Comparison of ENCODE assay signal across 8 mouse cellular contexts in genomic region chr19:53359160-53360033, GRCm38 (mm10). TPM values are rescaled to one million over a fixed set of nuclear protein-coding genes. Genes with fewer than 3 reads are reported as not detected.
DNase-seq lines count a peak whose midpoint lies in the region; ATAC-seq and TF ChIP-seq lines count a peak whose summit lies in the region.

No protein-coding gene starts in this region.

- H3K27ac ChIP-seq in midbrain, embryonic 12.5 days (replicated peaks): peak overlapping the region; percentile 58; the same call in 1 of the 2 replicates

- H3K9ac ChIP-seq in midbrain, embryonic 12.5 days (replicated peaks): no peak overlapping the region

- TF ChIP-seq POLR2A in lung, adult 2 months (IDR thresholded peaks at IDR 0.05; ENCODE audit: borderline replicate concordance, extremely low read depth, low read depth, low read length): no peak

- 0 out of 2 replicates have a peak, but pooled peaks cover 4% of the 10 kb centered on the region for H3K36me3 ChIP-seq in midbrain, embryonic 12.5 days

- H3K4me1 ChIP-seq in lung, adult 2 months (ENCODE audit: control insufficient read depth, insufficient read depth, low read length): no peaks in the 10 kb centered on the region
- peaks cover 22% of the 10 kb centered on the region for H3K4me1 ChIP-seq in midbrain, embryonic 12.5 days

- peak overlapping the region; percentile 30 for H3K4me3 ChIP-seq in lung, adult 2 months (replicated peaks; ENCODE audit: extremely low read depth, low read depth, low read length)
- no peak overlapping the region for H3K4me3 ChIP-seq in midbrain, embryonic 12.5 days

- no peak for DNase-seq in lung, adult 2 months
- DNase-seq in lung, adult 18-20 months: no peak
- DNase-seq in cerebellum, adult 18-20 months: peak; percentile 90 to 92
- DNase-seq in gastrocnemius, postnatal 36 days: peak; percentile 34 to 44
- peak; percentile 81 to 82 for DNase-seq in kidney, postnatal 25 days
- DNase-seq in c-Kit-positive CD71-positive TER-119-positive erythroid progenitor cells, embryonic 14.5 days (ENCODE audit: low spot score): no peak
- DNase-seq in ovary, postnatal 10 days (ENCODE audit: low spot score): no peak

- intact Hi-C loops in gastrocnemius, postnatal 36 days (cut with DNase I): loop anchor here (5.0 kb wide), 1 partner anchor 347 kb away; no protein-coding TSS in a partner anchor

- WGBS in lung, adult 2 months: 59% methylated on average over 22 of the region's 22 CpGs
- 69% methylated on average over 22 of the region's 22 CpGs for whole genome bisulfite sequencing in midbrain, embryonic 12.5 days

- no peaks in the 10 kb centered on the region for H3K9me3 ChIP-seq in midbrain, embryonic 12.5 days

- 0 out of 2 replicates have a peak, but pooled peaks have one; percentile 41 for ATAC-seq in midbrain, embryonic 12.5 days (ENCODE audit: low FRiP score, low read depth)

- H3K4me2 ChIP-seq in midbrain, embryonic 12.5 days (replicated peaks): no peak overlapping the region

- no peaks in the 10 kb centered on the region for H3K27me3 ChIP-seq in midbrain, embryonic 12.5 days

- no peak for TF ChIP-seq CTCF in lung, adult 2 months (IDR thresholded peaks at IDR 0.05; ENCODE audit: insufficient read depth, low read length)

RNA-seq across cellular contexts. Expression of gene Gm10197, which starts 12.2 kb away (rescaled TPM):
- polyA plus RNA-seq in lung, adult 2 months (2012; rRNA removed): not detected in 2 replicates
- not detected for total RNA-seq in gastrocnemius, postnatal 36 days (2021)
- not detected in 2 replicates for polyA plus RNA-seq in midbrain, embryonic 12.5 days (2016; fragmentation: Nextera tagmentation; extraction: Ambion mirVana)

RNA-seq across cellular contexts. Expression of gene Smndc1, which starts 31.0 kb away (rescaled TPM):
- 3.9 and 6.2 TPM in 2 replicates for polyA plus RNA-seq in lung, adult 2 months (2012; rRNA removed)
- 10 to 100 TPM; 20.9 to 25.2 TPM for total RNA-seq in gastrocnemius, postnatal 36 days (2021)
- 44.5 and 45.7 TPM in 2 replicates for polyA plus RNA-seq in midbrain, embryonic 12.5 days (2016; fragmentation: Nextera tagmentation; extraction: Ambion mirVana)

RNA-seq across cellular contexts. Expression of gene Mxi1, which starts 49.1 kb away (rescaled TPM):
- polyA plus RNA-seq in lung, adult 2 months (2012; rRNA removed): 17.0 and 21.5 TPM in 2 replicates
- total RNA-seq in gastrocnemius, postnatal 36 days (2021): 10 to 100 TPM; 35.9 to 47.1 TPM
- polyA plus RNA-seq in midbrain, embryonic 12.5 days (2016; fragmentation: Nextera tagmentation; extraction: Ambion mirVana): 71.3 and 77.8 TPM in 2 replicates

Comparison
In these comparisons a context has a peak if more than half of its experiments do, and no peak if none do; other contexts are left out.
1. DNase-seq: peak in cerebellum, adult 18-20 months (2 of 2), gastrocnemius, postnatal 36 days (2 of 2) and kidney, postnatal 25 days (2 of 2); none in lung, adult 2 months (single experiment), lung, adult 18-20 months (0 of 2), c-Kit-positive CD71-positive TER-119-positive erythroid progenitor cells, embryonic 14.5 days (single experiment) and ovary, postnatal 10 days (single experiment).